Mouse (Mus musculus) lung, postnatal 0 days (tissue): ENCODE results near the gene St6galnac5.

Experiments used
- CTCF ChIP-seq: IDR thresholded peaks from 2 replicates; pipeline ENCODE4 v1.5.1; 2016; ENCODE audit warnings: antibody characterized with exemption, mild to moderate bottlenecking
- EP300 ChIP-seq: IDR thresholded peaks from 2 replicates; pipeline ENCODE4 v1.6.1; 2016; ENCODE audit warnings: antibody characterized with exemption, mild to moderate bottlenecking, control low read depth

DNA sequence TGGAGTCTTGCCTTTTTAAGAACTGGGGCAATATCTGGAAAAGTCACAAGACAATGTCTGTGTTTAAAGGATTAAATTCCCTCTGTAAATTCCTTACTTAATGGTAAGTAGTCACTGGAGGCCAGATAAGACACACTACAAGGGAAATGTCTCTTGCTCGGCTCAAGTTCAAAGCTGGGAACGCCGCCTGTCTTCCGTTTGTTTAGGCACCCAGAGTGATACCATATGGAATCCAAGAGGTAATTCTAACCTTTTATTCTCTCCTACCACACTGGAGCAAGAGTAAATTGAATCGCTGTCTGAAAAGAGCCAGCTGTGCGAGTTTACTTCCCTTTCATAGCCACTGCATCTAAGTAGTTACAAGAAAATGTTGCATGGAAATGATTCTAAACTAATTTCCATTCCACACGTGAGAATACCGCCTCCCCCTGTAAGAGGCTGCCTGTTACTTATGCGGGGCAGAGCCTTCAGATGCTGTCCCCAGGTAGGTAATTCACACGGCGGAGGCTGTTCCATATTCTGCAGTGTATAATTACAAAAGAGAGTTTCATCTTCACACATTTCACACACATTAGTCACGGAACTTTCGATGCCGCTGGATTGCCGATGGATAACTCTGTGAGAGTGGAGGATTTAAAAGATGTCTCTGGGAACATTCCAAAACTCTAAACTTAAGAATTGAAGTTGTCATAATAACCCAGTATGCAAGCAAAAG lies 101.8 kb downstream of the St6galnac5 start:
- TF ChIP-seq CTCF (no peak), EP300 (no peak)
